Mouse (Mus musculus): ENCODE results near the gene Lamb3.

Lamb3 gene

GRCm38 (mm10) chr1:193207503-193207902 is at the start of gene Lamb3:
Gene Lamb3 (plus strand): TSS chr1:193207699.
- DNase-seq (ENCODE audit: low read depth, low spot score), result no peak

GRCm38 (mm10) chr1:193159163-193159562 is 48.3 kb upstream of the Lamb3 start:
- no peak for DNase-seq (ENCODE audit: low read depth, low spot score)

GRCm38 (mm10) chr1:193159613-193160012 is 47.9 kb upstream of the Lamb3 start:
- no peak for DNase-seq (ENCODE audit: low read depth, low spot score)

- no peak for DNase-seq (ENCODE audit: low read depth, low spot score)
These were observed 47.0 kb upstream of the Lamb3 start for GRCm38 (mm10) chr1:193160317-193161032.

- DNase-seq (ENCODE audit: low read depth, low spot score), result no peak
These were observed 39.8 kb upstream of the Lamb3 start, which contains the start of gene A130010J15Rik for GRCm38 (mm10) chr1:193167746-193168145. Gene A130010J15Rik (plus strand): TSS chr1:193168046.

- DNase-seq (ENCODE audit: low read depth, low spot score), result no peak
These were observed 38.3 kb upstream of the Lamb3 start for GRCm38 (mm10) chr1:193169228-193169627.

- no peak for DNase-seq (ENCODE audit: low read depth, low spot score)
These were observed 37.6 kb upstream of the Lamb3 start for GRCm38 (mm10) chr1:193169856-193170255.

GRCm38 (mm10) chr1:193172991-193173809 is 34.3 kb upstream of the Lamb3 start:
- peak; percentile 95 for DNase-seq (ENCODE audit: low read depth, low spot score)

GRCm38 (mm10) chr1:193173810-193174129 is 33.7 kb upstream of the Lamb3 start:
- DNase-seq (ENCODE audit: low read depth, low spot score), result no peak

- no peak for DNase-seq (ENCODE audit: low read depth, low spot score)
These were observed 33.3 kb upstream of the Lamb3 start for GRCm38 (mm10) chr1:193174143-193174733.

- no peak for DNase-seq (ENCODE audit: low read depth, low spot score)
These were observed 26.4 kb upstream of the Lamb3 start for GRCm38 (mm10) chr1:193181104-193181503.

- no peak for DNase-seq (ENCODE audit: low read depth, low spot score)
These were observed 19.2 kb upstream of the Lamb3 start for GRCm38 (mm10) chr1:193188257-193188656.

- no peak for DNase-seq (ENCODE audit: low read depth, low spot score)
These were observed 18.3 kb upstream of the Lamb3 start for GRCm38 (mm10) chr1:193189151-193189621.

GRCm38 (mm10) chr1:193189771-193190170 is 17.7 kb upstream of the Lamb3 start:
- DNase-seq (ENCODE audit: low read depth, low spot score), result no peak

GRCm38 (mm10) chr1:193191675-193192283 is 15.7 kb upstream of the Lamb3 start:
- no peak for DNase-seq (ENCODE audit: low read depth, low spot score)

- DNase-seq (ENCODE audit: low read depth, low spot score), result no peak
These were observed 12.9 kb upstream of the Lamb3 start for GRCm38 (mm10) chr1:193194416-193195140.

GRCm38 (mm10) chr1:193195169-193195810 is 12.2 kb upstream of the Lamb3 start:
- no peak for DNase-seq (ENCODE audit: low read depth, low spot score)

- DNase-seq (ENCODE audit: low read depth, low spot score), result no peak
These were observed 9.8 kb upstream of the Lamb3 start for GRCm38 (mm10) chr1:193197494-193198205.

- no peak for DNase-seq (ENCODE audit: low read depth, low spot score)
These were observed 9.2 kb upstream of the Lamb3 start for GRCm38 (mm10) chr1:193198312-193198711.

Data from c-Kit-negative CD71-positive TER-119-positive erythroid progenitor cells, embryonic 14.5 days (primary cell).